Mouse (Mus musculus) cerebellum, postnatal 10 days (tissue): ENCODE measurements around the gene Akr7a5.

Experiments
- DNase-seq, 2 experiments: peaks; one replicate each; pipeline ENCODE4 v3.0.0; 2021; ENCODE audit warnings: mixed read lengths in 2 of 2

Gene Akr7a5

GRCm38 (mm10) chr4:139352832-139353231, 42.3 kb downstream of the Akr7a5 start:
- no peak for DNase-seq

- DNase-seq = no peak
Measured at GRCm38 (mm10) chr4:139357211-139357610, 46.7 kb downstream of the Akr7a5 start.

- DNase-seq = no peak
Measured at GRCm38 (mm10) chr4:139360761-139361548, 50.4 kb downstream of the Akr7a5 start.

GRCm38 (mm10) chr4:139367336-139367735, 56.8 kb downstream of the Akr7a5 start:
- no peak for DNase-seq
